Mouse (Mus musculus) spleen, adult 2 months (tissue): ENCODE results near the gene Dhrs7c.

Experiments used
- CTCF ChIP-seq: fragments of 200-500 bp; IDR thresholded peaks from 2 replicates; pipeline ENCODE4 v1.5.1; 2011; ENCODE audit warnings: mild to moderate bottlenecking, inconsistent platforms; ENCODE audit not compliant: insufficient read depth, insufficient read length, insufficient replicate concordance; ENCODE audit errors: extremely low read depth
- POLR2A ChIP-seq: fragments of 200-500 bp; IDR thresholded peaks from 2 replicates; pipeline ENCODE4 v1.6.1; 2011; ENCODE audit warnings: low read depth, low read length, inconsistent platforms

GRCm38 (mm10) chr11:67774379-67774778, 23.6 kb upstream of the Dhrs7c start, which contains the start of gene Gsg1l2:
- TF ChIP-seq CTCF (no peak), POLR2A (no peak)
